Mouse (Mus musculus): Measurements from ENCODE around the gene Gpr132. TPM values are rescaled to one million over a fixed set of nuclear protein-coding genes. Genes with fewer than 3 reads are reported as not detected.
A peak's percentile ranks its signal among the peaks of the same experiment; 100 is the strongest.
"Not testable (repeated sequence)": the region's sequence is repeated elsewhere in the genome, so short reads cannot be mapped to it uniquely, and the experiment has no call there.

Gpr132 gene
- polyA plus RNA-seq, 1 experiment = 4.6 TPM

DNA sequence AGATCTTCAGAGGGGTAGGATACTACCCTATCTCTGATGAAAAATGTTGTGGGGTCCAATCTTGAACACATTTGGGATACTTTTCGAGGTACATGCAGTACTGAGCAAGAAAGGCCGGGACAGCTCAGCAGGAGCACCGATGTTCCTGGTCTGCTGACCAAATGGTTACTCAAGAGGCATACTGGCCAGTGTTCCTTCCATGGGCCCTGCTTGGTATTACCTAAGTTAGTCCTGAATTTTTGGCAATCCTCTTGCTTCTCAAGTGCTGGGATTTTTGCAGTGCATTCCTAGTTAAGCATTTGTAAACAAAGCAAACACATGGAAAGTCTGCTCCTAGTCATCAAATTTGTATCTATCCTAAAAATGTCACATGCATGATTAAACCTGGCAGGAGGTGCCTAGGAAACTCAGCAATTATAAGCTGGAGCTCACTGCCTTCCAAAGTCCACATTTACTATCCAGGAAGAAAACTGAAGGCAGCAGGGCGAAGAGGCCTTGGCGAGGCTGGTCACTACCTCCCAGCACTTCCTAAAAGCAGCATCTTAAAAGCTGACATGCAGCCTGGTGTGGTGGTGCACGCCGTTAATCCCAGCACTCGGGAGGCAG is 48.9 kb downstream of the Gpr132 start:
- Histone ChIP-seq H3K27ac (ENCODE audit: insufficient read depth, low read depth, low read length) (peak overlapping the region; percentile 72), H3K4me3 (ENCODE audit: insufficient read depth, low read depth, low read length) (no peak overlapping the region), H3K4me1 (ENCODE audit: control insufficient read depth, insufficient read depth, low read length) (peaks cover 25% of the 10 kb centered on the region), H3K36me3 (ENCODE audit: control insufficient read depth, insufficient read depth, low read length) (no peaks in the 10 kb centered on the region; the same call in 1 of the 2 replicates), H3K27me3 (replicated peaks; ENCODE audit: control insufficient read depth, insufficient read depth, low read length) (no peaks in the 10 kb centered on the region)
- TF ChIP-seq CTCF (conservative IDR thresholded peaks at IDR 0.05; ENCODE audit: insufficient read depth, insufficient read length, low read depth, low read length) (no peak), POLR2A (IDR thresholded peaks at IDR 0.05; ENCODE audit: low read depth, low read length) (no peak)
- peak; percentile 82 for DNase-seq
- 43% methylated on average over 8 of the region's 8 CpGs for WGBS

DNA sequence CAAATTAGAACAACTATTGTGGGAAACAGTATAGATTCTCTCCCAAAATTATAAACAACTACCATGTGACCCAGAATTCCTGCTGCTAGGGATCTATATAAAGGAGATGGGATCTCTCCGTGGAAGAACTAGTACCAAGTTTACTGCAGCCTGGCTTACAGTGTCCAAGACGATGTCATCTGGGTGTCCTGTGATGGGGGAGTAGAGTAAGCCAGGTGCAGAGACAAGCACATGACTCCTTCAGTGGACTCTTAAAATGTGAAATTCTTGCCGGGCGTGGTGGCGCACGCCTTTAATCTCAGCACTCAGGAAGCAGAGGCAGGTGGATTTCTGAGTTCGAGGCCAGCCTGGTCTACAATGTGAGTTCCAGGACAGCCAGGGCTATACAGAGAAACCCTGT is 51.2 kb downstream of the Gpr132 start:
- H3K36me3 ChIP-seq (ENCODE audit: control insufficient read depth, insufficient read depth, low read length); H3K4me3 ChIP-seq (ENCODE audit: insufficient read depth, low read depth, low read length); DNase-seq; H3K27ac ChIP-seq (ENCODE audit: insufficient read depth, low read depth, low read length); H3K27me3 ChIP-seq (replicated peaks; ENCODE audit: control insufficient read depth, insufficient read depth, low read length): not testable (repeated sequence)
- WGBS = 82% methylated on average over 7 of the region's 7 CpGs
- H3K4me1 ChIP-seq (ENCODE audit: control insufficient read depth, insufficient read depth, low read length) = peaks cover 26% of the 10 kb centered on the region

DNA sequence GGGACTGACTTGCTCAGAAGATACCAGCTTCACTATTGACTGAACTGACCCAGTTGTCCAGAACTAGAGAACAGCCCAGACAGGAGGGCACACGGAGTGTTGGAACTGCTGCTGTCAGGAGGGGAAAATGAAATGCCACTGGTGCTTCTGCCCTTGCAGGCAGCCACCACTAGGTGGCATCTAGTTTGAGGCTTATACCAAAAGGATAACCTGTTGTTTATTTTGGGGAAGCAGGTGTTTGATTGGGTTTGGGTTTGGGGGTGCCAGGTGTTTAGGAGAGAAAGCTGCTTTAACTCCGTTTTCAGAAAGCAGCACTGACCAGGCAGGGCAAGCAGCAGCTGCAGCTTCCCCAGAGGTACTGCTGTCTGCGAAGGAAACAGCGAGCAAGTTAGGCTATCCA is 51.7 kb downstream of the Gpr132 start:
- whole genome bisulfite sequencing = 52% methylated on average over 4 of the region's 4 CpGs
- TF ChIP-seq POLR2A (IDR thresholded peaks at IDR 0.05; ENCODE audit: low read depth, low read length) (no peak), CTCF (conservative IDR thresholded peaks at IDR 0.05; ENCODE audit: insufficient read depth, insufficient read length, low read depth, low read length) (peak; percentile 78)
- Histone ChIP-seq H3K36me3 (ENCODE audit: control insufficient read depth, insufficient read depth, low read length) (no peaks in the 10 kb centered on the region; the same call in 1 of the 2 replicates), H3K27me3 (replicated peaks; ENCODE audit: control insufficient read depth, insufficient read depth, low read length) (no peaks in the 10 kb centered on the region), H3K27ac (ENCODE audit: insufficient read depth, low read depth, low read length) (no peak overlapping the region), H3K4me3 (ENCODE audit: insufficient read depth, low read depth, low read length) (no peak overlapping the region), H3K4me1 (ENCODE audit: control insufficient read depth, insufficient read depth, low read length) (peaks cover 26% of the 10 kb centered on the region)
- peak; percentile 72 for DNase-seq

DNA sequence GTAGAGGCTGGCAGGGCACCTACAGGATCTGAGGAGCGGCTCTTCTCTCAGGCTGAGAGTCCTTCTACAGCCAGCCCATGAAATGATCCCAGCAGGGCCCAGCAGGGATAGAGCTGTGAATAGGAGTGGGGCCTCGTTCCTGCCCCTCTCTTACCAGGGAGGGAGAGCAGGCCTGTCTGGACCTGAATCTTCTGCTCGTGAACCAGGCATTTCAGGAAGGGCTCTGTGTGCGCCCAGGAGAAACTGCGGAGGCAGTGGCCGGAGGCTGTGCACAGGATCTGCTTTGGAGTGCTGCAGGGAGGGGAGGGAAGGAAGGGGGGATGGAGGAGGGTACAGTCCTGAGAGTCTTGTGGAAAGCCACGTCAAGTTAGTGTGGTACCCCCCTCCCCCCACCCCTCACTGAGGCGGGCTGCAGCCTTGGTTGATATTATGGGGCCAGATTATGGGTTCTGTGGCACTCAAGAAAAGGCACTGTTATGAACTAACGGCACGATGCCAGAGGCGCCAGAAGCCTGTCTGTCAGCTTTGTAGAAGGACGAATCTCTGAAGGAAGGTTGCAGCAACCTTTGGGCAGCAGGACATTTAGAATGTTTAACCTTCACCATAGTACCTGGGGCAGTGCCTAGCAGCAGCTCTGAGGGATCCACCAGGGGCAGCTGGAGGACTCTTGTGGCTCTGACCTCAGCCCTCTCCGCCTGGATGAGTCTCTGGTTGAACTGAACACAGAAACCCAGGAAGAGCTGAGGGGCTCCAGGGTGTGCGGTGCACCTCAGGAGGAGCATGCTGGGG is 53.2 kb downstream of the Gpr132 start:
- WGBS = 46% methylated on average over 14 of the region's 14 CpGs
- H3K27ac ChIP-seq (ENCODE audit: insufficient read depth, low read depth, low read length) = peak overlapping the region; percentile 45; the same call in 1 of the 2 replicates
- no peaks in the 10 kb centered on the region for H3K27me3 ChIP-seq (replicated peaks; ENCODE audit: control insufficient read depth, insufficient read depth, low read length)
- H3K4me1 ChIP-seq (ENCODE audit: control insufficient read depth, insufficient read depth, low read length) = peaks cover 27% of the 10 kb centered on the region
- no peak overlapping the region for H3K4me3 ChIP-seq (ENCODE audit: insufficient read depth, low read depth, low read length)
- TF ChIP-seq CTCF (conservative IDR thresholded peaks at IDR 0.05; ENCODE audit: insufficient read depth, insufficient read length, low read depth, low read length) = no peak
- no peak for TF ChIP-seq POLR2A (IDR thresholded peaks at IDR 0.05; ENCODE audit: low read depth, low read length)
- no peaks in the 10 kb centered on the region for H3K36me3 ChIP-seq (ENCODE audit: control insufficient read depth, insufficient read depth, low read length)
- DNase-seq = peak; percentile 78

DNA sequence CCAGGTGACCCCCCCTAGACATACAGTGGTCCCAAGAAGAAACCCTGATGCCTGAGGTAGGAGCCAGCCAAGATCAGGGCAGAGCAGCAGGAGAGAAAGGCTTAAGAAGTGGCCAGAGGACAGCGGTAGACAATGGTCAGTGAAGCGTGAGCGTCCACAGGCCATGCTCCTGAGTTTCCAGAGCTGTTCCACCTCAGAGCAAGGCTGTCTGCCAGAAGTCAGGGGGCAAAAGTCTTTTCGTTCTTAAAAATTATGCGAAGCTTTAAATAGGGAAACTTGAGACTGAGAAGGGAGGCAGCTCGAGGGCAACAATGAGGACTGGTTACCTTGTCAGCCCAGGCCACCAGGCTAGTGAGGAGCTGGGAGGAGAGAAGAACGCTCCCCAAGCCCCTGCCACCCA is 54.7 kb downstream of the Gpr132 start:
- no peak for TF ChIP-seq POLR2A (IDR thresholded peaks at IDR 0.05; ENCODE audit: low read depth, low read length)
- TF ChIP-seq CTCF (conservative IDR thresholded peaks at IDR 0.05; ENCODE audit: insufficient read depth, insufficient read length, low read depth, low read length) = no peak
- no peaks in the 10 kb centered on the region for H3K27me3 ChIP-seq (replicated peaks; ENCODE audit: control insufficient read depth, insufficient read depth, low read length)
- H3K36me3 ChIP-seq (ENCODE audit: control insufficient read depth, insufficient read depth, low read length) = no peaks in the 10 kb centered on the region
- H3K4me3 ChIP-seq (ENCODE audit: insufficient read depth, low read depth, low read length) = no peak overlapping the region
- 49% methylated on average over 7 of the region's 7 CpGs for WGBS
- H3K27ac ChIP-seq (ENCODE audit: insufficient read depth, low read depth, low read length) = peak overlapping the region; percentile 17
- peak; percentile 91 for DNase-seq
- H3K4me1 ChIP-seq (ENCODE audit: control insufficient read depth, insufficient read depth, low read length) = peaks cover 27% of the 10 kb centered on the region

DNA sequence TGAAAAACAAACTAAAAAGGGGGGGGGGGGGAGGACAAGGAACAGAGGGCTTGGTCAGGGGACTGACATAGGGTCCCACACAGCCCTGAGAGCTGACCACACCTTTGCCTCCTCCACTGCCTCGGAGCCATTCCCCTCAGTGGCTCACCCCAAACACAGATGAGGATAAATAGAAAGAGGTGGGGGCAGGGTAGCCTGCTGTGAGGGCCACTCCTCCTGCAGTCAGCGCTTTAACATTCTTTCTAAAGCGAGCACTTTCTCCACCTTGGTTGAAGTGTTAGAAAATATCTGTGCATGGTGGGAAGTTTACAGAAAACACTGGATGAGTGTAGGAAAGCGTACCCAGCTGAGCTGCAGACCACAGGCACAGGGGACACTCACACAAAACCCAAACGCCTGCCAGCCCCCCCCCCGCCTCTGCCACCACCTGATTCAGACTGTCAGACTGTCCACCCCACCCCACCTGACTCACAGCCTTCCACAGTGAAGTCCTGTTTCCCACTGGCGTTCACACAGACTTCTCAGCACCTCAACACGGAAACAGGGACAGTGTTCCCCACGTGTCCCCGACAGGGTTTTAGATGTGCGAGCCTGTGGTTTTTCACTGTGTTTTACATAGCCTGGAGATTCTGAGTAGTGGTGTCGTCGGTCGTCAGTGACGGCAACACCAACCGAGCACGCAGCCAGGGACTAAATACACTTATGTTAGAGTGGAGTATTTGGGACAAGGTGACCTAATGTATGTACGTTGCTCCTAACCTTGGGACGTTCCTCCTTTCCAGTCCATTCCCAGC is 57.7 kb downstream of the Gpr132 start:
- H3K27ac ChIP-seq (ENCODE audit: insufficient read depth, low read depth, low read length) = 0 out of 2 replicates have a peak overlapping the region, but pooled peaks have one; percentile 75
- WGBS = 63% methylated on average over 19 of the region's 19 CpGs
- no peaks in the 10 kb centered on the region for H3K36me3 ChIP-seq (ENCODE audit: control insufficient read depth, insufficient read depth, low read length)
- no peaks in the 10 kb centered on the region for H3K27me3 ChIP-seq (replicated peaks; ENCODE audit: control insufficient read depth, insufficient read depth, low read length)
- TF ChIP-seq POLR2A (IDR thresholded peaks at IDR 0.05; ENCODE audit: low read depth, low read length) (no peak), CTCF (conservative IDR thresholded peaks at IDR 0.05; ENCODE audit: insufficient read depth, insufficient read length, low read depth, low read length) (no peak)
- DNase-seq = no peak
- H3K4me1 ChIP-seq (ENCODE audit: control insufficient read depth, insufficient read depth, low read length) = peaks cover 23% of the 10 kb centered on the region
- 0 out of 2 replicates have a peak overlapping the region, but pooled peaks have one; percentile 88 for H3K4me3 ChIP-seq (ENCODE audit: insufficient read depth, low read depth, low read length)

DNA sequence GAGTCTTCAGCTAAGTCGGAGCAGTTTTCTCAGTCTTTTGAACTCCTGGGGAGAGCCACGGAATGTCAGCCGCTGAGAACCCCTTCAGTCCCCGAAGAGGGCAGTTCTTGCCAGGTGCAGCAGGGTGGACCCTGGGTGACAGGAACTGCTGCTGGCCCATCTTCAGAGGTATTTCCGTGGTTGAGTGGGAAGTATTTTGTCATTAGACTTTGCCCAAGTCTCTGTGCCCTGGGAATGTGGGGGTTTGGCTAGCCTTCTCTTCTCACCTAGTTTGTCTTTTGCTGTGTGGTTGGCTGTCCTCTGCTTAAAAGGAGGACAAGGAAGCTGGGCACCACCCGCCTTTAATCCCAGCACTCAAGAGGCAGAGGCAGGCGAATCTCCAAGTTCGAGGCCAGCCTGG is 58.4 kb downstream of the Gpr132 start:
- TF ChIP-seq CTCF (conservative IDR thresholded peaks at IDR 0.05; ENCODE audit: insufficient read depth, insufficient read length, low read depth, low read length) (no peak), POLR2A (IDR thresholded peaks at IDR 0.05; ENCODE audit: low read depth, low read length) (no peak)
- H3K4me1 ChIP-seq (ENCODE audit: control insufficient read depth, insufficient read depth, low read length) = peaks cover 20% of the 10 kb centered on the region
- H3K27ac ChIP-seq (ENCODE audit: insufficient read depth, low read depth, low read length) = peak overlapping the region; percentile 75
- DNase-seq = peak; percentile 80
- H3K27me3 ChIP-seq (replicated peaks; ENCODE audit: control insufficient read depth, insufficient read depth, low read length) = no peaks in the 10 kb centered on the region
- H3K36me3 ChIP-seq (ENCODE audit: control insufficient read depth, insufficient read depth, low read length) = no peaks in the 10 kb centered on the region
- 15% methylated on average over 8 of the region's 8 CpGs for WGBS
- peak overlapping the region; percentile 88 for H3K4me3 ChIP-seq (ENCODE audit: insufficient read depth, low read depth, low read length)

All from kidney, adult 2 months (tissue).